Mouse (Mus musculus) heart, embryonic 14.5 days (tissue): ENCODE data around the gene Exoc5. TPM values are rescaled to one million over a fixed set of nuclear protein-coding genes. Genes with fewer than 3 reads are reported as not detected.

ENCODE experiments used
- ATAC-seq: fragments of 200-750 bp; cut with Nextera tagmentation; 2 replicates; pipeline ENCODE4 v1.8.0; 2017; ENCODE audit warnings: low read depth, moderate TSS enrichment; ENCODE audit not compliant: insufficient number of reproducible peaks, insufficient read depth, low FRiP score
- H3K27ac ChIP-seq, 2 experiments: fragments of 200-500 bp in 1 of 2; fragments of 300-500 bp in 1 of 2; sonication (generic) in 1 of 2; replicated peaks in 1 of 2; 2 replicates each; pipeline ENCODE4 v1.5.1; 2012 to 2014; ENCODE audit warnings: low read depth in 2 of 2, low read length in 2 of 2, control low read depth in 1 of 2, mild to moderate bottlenecking in 1 of 2, mixed read lengths in 1 of 2; ENCODE audit not compliant: control insufficient read depth in 1 of 2, insufficient read depth in 1 of 2
- H3K27me3 ChIP-seq: fragments of 300-500 bp; sonication (generic); 2 replicates; pipeline ENCODE4 v1.6.1; 2014; ENCODE audit warnings: mild to moderate bottlenecking, low read length, control low read depth; ENCODE audit not compliant: control insufficient read depth, insufficient read depth
- H3K36me3 ChIP-seq: fragments of 300-500 bp; sonication (generic); 2 replicates; pipeline ENCODE4 v1.6.1; 2014; ENCODE audit warnings: mild to moderate bottlenecking, control low read depth, low read length, mixed read lengths; ENCODE audit not compliant: control insufficient read depth, insufficient read depth
- H3K4me1 ChIP-seq, 2 experiments: fragments of 200-500 bp in 1 of 2; fragments of 300-500 bp in 1 of 2; sonication (generic) in 1 of 2; 2 replicates each; pipeline ENCODE4 v1.6.1; 2012 to 2014; ENCODE audit warnings: low read length in 2 of 2, control low read depth in 1 of 2, mixed read lengths in 1 of 2; ENCODE audit not compliant: control insufficient read depth in 2 of 2, insufficient read depth in 2 of 2
- H3K4me2 ChIP-seq: fragments of 300-500 bp; sonication (generic); 2 replicates; pipeline ENCODE4 v1.6.1; 2014; ENCODE audit warnings: mild to moderate bottlenecking, low read length
- H3K4me3 ChIP-seq, 2 experiments: fragments of 200-500 bp in 1 of 2; fragments of 300-500 bp in 1 of 2; sonication (generic) in 1 of 2; 2 replicates each; pipeline ENCODE4 v1.5.1; 2012 to 2014; ENCODE audit warnings: low read length in 2 of 2, mild to moderate bottlenecking in 2 of 2, control low read depth in 1 of 2, low read depth in 1 of 2, moderate library complexity in 1 of 2; ENCODE audit not compliant: control insufficient read depth in 1 of 2, insufficient read depth in 1 of 2
- H3K9ac ChIP-seq: fragments of 300-500 bp; sonication (generic); 2 replicates; pipeline ENCODE4 v1.6.1; 2014; ENCODE audit warnings: mild to moderate bottlenecking, low read length
- H3K9me3 ChIP-seq: fragments of 300-500 bp; sonication (generic); 2 replicates; pipeline ENCODE4 v1.6.1; 2016; ENCODE audit warnings: low read length, control low read depth; ENCODE audit not compliant: control insufficient read depth
- WGBS: fragments of 180-500 bp; shearing (Covaris S2); extraction: QIAGEN DNeasy Blood & Tissue Kit; methylation state at CpG from one replicate; pipeline ENCODE4 v1.1.7; 2014; 5-methylcytosine and 5-hydroxymethylcytosine counted together
- polyA plus RNA-seq: library from polyadenylated mRNA; unstranded; fragments of >200 nt; fragmentation: Nextera tagmentation; extraction: Ambion mirVana; gene quantifications from 2 replicates; pipeline ENCODE4 v1.2.1, GENCODE M21; 2014

The Exoc5 gene
- polyA plus RNA-seq, 1 experiment from 2014 or later, result 42.1 TPM

- H3K9ac ChIP-seq, result no peak overlapping the region
- H3K4me1 ChIP-seq, result peaks cover 4% of the 10 kb centered on the region in 2 experiments; a peak in 2 of 4 replicates
- ATAC-seq, result no peak
- no peak overlapping the region for H3K27ac ChIP-seq
- no peaks in the 10 kb centered on the region for H3K36me3 ChIP-seq
- 42% methylated on average over 10 of the region's 10 CpGs for WGBS
- no peaks in the 10 kb centered on the region for H3K9me3 ChIP-seq
- no peaks in the 10 kb centered on the region for H3K27me3 ChIP-seq
- no peak overlapping the region for H3K4me3 ChIP-seq
- H3K4me2 ChIP-seq, result no peak overlapping the region
Observed at GRCm38 (mm10) chr14:48985673-48986072, 80.8 kb downstream of the Exoc5 start.

GRCm38 (mm10) chr14:48978971-48979388 is 87.5 kb downstream of the Exoc5 start:
- 63% methylated on average over 3 of the region's 3 CpGs for WGBS

GRCm38 (mm10) chr14:48971546-48971945 is 94.9 kb downstream of the Exoc5 start:
- H3K36me3 ChIP-seq, result no peaks in the 10 kb centered on the region
- no peaks in the 10 kb centered on the region for H3K4me1 ChIP-seq
- H3K9ac ChIP-seq, result no peak overlapping the region
- no peak overlapping the region for H3K4me2 ChIP-seq
- WGBS, result 75% methylated on average over 2 of the region's 2 CpGs
- H3K4me3 ChIP-seq, result no peak overlapping the region
- no peaks in the 10 kb centered on the region for H3K9me3 ChIP-seq
- no peaks in the 10 kb centered on the region for H3K27me3 ChIP-seq
- ATAC-seq, result no peak
- H3K27ac ChIP-seq, result no peak overlapping the region

More at GRCm38 (mm10) chr14:48978971-48979388, 87.5 kb downstream of the Exoc5 start:
- Histone ChIP-seq H3K4me2 (no peak overlapping the region), H3K9ac (no peak overlapping the region), H3K27ac (no peak overlapping the region), H3K4me1 (no peaks in the 10 kb centered on the region), H3K4me3 (no peak overlapping the region), H3K9me3 (no peaks in the 10 kb centered on the region), H3K36me3 (no peaks in the 10 kb centered on the region), H3K27me3 (no peaks in the 10 kb centered on the region)
- ATAC-seq, result no peak

- WGBS, result 84% methylated on average over 9 of the region's 9 CpGs
- H3K9ac ChIP-seq, result no peak overlapping the region
- H3K27ac ChIP-seq, result no peak overlapping the region
- no peaks in the 10 kb centered on the region for H3K27me3 ChIP-seq
- H3K4me2 ChIP-seq, result no peak overlapping the region
- no peak overlapping the region for H3K4me3 ChIP-seq
- H3K9me3 ChIP-seq, result no peaks in the 10 kb centered on the region
- ATAC-seq, result no peak
- H3K36me3 ChIP-seq, result no peaks in the 10 kb centered on the region
- no peaks in the 10 kb centered on the region for H3K4me1 ChIP-seq
Observed at GRCm38 (mm10) chr14:48968670-48969069, 97.8 kb downstream of the Exoc5 start.

Other genes with a start within 250 kb of the Exoc5 start
- 23.4 and 23.6 TPM in 2 replicates for gene Ap5m1, start 556 bp downstream of the Exoc5 start, polyA plus RNA-seq
- gene Naa30, start 105.6 kb upstream of the Exoc5 start, polyA plus RNA-seq, result 13.0 and 13.6 TPM in 2 replicates
- 0.15 and 0.26 TPM in 2 replicates for gene ccdc198, start 178.8 kb upstream of the Exoc5 start, polyA plus RNA-seq